Mouse (Mus musculus): ENCODE data around the gene Txndc11.

GRCm38 (mm10) chr16:11177404-11177803, 43.0 kb upstream of the Txndc11 start:
- TF ChIP-seq CTCF (conservative IDR thresholded peaks at IDR 0.05; ENCODE audit: low read length): no peak
- no peak for TF ChIP-seq NANOG (IDR thresholded peaks at IDR 0.05; ENCODE audit: borderline replicate concordance, low read length)
- no peak for TF ChIP-seq POU5F1 (IDR thresholded peaks at IDR 0.05; ENCODE audit: borderline replicate concordance, low read length)
